Mouse (Mus musculus): Measurements from ENCODE around the gene Rap2c. TPM values are rescaled to one million over a fixed set of nuclear protein-coding genes. Genes with fewer than 3 reads are reported as not detected.

Rap2c gene
- total RNA-seq, 2 experiments from 2014 or later = 25.3 to 28.1 TPM

- intact Hi-C loops (cut with DNase I; ENCODE audit: low total_unique reads) = no loop called here
- DNase-seq = no peak
Measured at GRCm38 (mm10) chrX:50978428-50978827, 39.4 kb downstream of the Rap2c start.

DNA sequence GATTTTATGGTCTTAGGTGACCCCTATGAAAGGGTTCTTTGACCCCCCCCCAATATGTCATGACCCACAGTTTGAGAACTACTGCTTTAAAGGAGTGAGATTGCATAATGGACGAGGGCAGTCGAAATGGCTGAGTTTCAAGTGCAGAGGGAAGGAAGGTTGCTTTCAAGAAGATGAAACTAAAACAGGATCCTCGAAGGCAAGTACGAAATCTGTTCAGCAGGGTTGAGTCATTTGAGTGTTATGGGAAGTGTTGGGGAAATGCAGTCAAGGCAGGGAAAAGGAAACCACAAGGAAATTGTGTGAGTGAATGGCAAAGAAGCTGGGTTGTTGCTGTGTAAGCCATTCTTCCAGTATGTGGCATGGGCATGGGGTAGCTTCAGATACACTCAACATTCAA is 45.7 kb downstream of the Rap2c start:
- intact Hi-C loops (cut with DNase I; ENCODE audit: low total_unique reads) = no loop called here
- no peak for DNase-seq

DNA sequence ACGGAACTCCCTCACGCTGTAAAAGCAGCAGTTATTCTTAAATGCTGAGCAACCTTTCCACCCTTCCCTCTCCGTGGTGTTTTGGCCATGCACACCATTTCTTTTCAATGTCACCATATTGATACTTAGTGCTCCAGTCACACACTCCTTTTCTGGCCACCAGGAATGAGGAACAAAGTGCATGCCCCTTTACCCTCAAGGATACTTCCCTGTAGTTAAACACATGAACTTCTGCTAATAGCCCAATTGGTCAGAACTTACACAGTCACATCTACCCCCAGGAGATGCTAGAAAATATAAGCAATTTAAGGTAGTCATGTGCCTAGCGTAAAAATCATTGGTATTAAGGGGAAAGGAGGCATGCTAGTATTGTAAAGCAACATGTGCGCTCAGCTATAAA is 47.9 kb downstream of the Rap2c start:
- DNase-seq = no peak
- intact Hi-C loops (cut with DNase I; ENCODE audit: low total_unique reads) = no loop called here

DNA sequence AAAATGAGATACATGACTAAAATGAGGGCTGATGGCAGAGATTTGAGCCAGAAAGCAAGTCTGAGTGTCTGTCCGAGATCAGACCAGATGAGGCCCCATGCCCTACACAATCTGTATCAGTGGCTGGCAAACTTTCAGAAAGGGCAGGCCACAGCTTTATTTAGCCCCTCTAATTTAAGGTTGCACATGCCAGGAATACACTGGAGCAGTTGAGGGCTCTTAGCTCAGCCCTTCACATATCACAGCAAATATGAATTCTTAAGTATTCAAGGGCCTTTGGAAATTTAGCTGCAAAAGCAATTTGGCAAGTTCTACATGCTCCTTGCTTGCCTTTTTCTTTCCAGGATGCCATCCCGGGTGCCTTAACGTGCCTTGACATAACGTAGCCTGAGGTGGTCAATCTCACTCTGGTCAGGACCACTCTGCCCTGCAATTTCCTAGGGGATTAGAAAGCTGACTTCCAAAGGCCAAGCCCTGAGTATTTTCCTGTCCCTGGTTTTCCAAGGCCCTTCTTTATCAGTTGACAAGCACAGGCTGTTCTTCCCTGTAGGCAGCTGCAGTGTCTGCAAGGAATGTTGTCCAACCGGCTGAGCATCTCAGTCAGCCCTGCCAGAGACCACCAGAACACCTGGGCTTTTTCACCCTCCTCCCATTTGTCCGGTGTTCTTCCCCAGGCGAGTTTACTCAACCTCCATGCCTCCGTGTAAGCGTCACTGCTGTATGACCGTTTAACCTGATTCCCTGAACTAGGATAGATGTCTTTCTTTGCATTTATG is 49.5 kb downstream of the Rap2c start:
- DNase-seq = no peak
- intact Hi-C loops (cut with DNase I; ENCODE audit: low total_unique reads) = no loop called here

- intact Hi-C loops (cut with DNase I; ENCODE audit: low total_unique reads) = no loop called here
- no peak for DNase-seq
Measured at GRCm38 (mm10) chrX:50965157-50965556, 52.7 kb downstream of the Rap2c start.

GRCm38 (mm10) chrX:50962955-50963354 is 54.9 kb downstream of the Rap2c start:
- intact Hi-C loops (cut with DNase I; ENCODE audit: low total_unique reads) = no loop called here

More at GRCm38 (mm10) chrX:50962955-50963354, 54.9 kb downstream of the Rap2c start:
- DNase-seq = no peak

Other genes starting within 250 kb of the Rap2c start
- 1 to 10 TPM; 2.3 to 2.7 TPM for gene Stk26, start 177.0 kb downstream of the Rap2c start, total RNA-seq (2021)
- gene Frmd7, start 75.3 kb downstream of the Rap2c start, total RNA-seq (2021) = under 1 TPM; 0.49 to 0.98 TPM
- 1 to 10 TPM; 1.8 to 2.1 TPM for gene Mbnl3, start 188.5 kb upstream of the Rap2c start, total RNA-seq (2021)

All from gastrocnemius, postnatal 14 days (tissue).